24 mouse cellular contexts compared by ENCODE assay signal in genomic region chr15:5646673-5647072, GRCm38 (mm10).
DNase-seq lines count a peak whose midpoint lies in the region; ATAC-seq lines count a peak whose summit lies in the region.
"Had no signal": no experiment of that assay in that cellular context is flagged by ENCODE, and none has a peak within 500 bp of the region (broad histone marks: within the 10 kb centered on the region; RNA-seq: fewer than 3 reads in every experiment).

No protein-coding gene starts in this region.

- no peak overlapping the region for H3K4me3 ChIP-seq in embryonic facial prominence, embryonic 14.5 days (ENCODE audit: low read depth, low read length)
- H3K4me3 ChIP-seq: hindbrain, embryonic 10.5 days; intestine, embryonic 15.5 days; limb, embryonic 12.5 days; liver, embryonic 12.5 days had no signal

- H3K4me2 ChIP-seq in embryonic facial prominence, embryonic 14.5 days (ENCODE audit: low read depth, low read length) = no peak overlapping the region
- H3K4me2 ChIP-seq: intestine, embryonic 15.5 days; limb, embryonic 12.5 days; liver, embryonic 12.5 days had no signal

- no peak for ATAC-seq in embryonic facial prominence, embryonic 14.5 days (ENCODE audit: low read depth)
- ATAC-seq: forebrain, embryonic 16.5 days; hindbrain, postnatal 0 days; intestine, embryonic 15.5 days; liver, embryonic 12.5 days; liver, postnatal 0 days; Patski had no signal

- DNase-seq in embryo, embryonic 10 days (ENCODE audit: low spot score) = peak; percentile 7
- DNase-seq in embryo, embryonic 9.5 days (ENCODE audit: extremely low spot score) = no peak
- DNase-seq in embryo, embryonic 11 days = peak; percentile 39
- DNase-seq in embryonic facial prominence, embryonic 14.5 days (ENCODE audit: low spot score) = peak; percentile 62
- no peak for DNase-seq in adrenal gland, postnatal 14 days
- DNase-seq in left cerebral cortex, postnatal 10 days (ENCODE audit: extremely low spot score in 1 of 2, low spot score in 2 of 2) = no peak
- no peak for DNase-seq in frontal cortex, adult 2 months (ENCODE audit: extremely low spot score in 1 of 2, low spot score in 1 of 2)
- DNase-seq: adrenal gland, postnatal 25 days; cerebellum, adult 11-12 months; cerebellum, adult 9-11 months; gastrocnemius, postnatal 10 days; kidney, adult 8-10 months; liver, postnatal 0 days; midbrain, embryonic 14.5 days had no signal

- intact Hi-C loops in left cerebral cortex, postnatal 10 days (cut with DNase I) = no loop called here

- H3K36me3 ChIP-seq in embryonic facial prominence, embryonic 14.5 days (ENCODE audit: control insufficient read depth, insufficient read depth, low read length) = no peaks in the 10 kb centered on the region
- H3K36me3 ChIP-seq: G1E; hindbrain, embryonic 10.5 days; intestine, embryonic 15.5 days; limb, embryonic 12.5 days; liver, embryonic 12.5 days had no signal

- H3K27ac ChIP-seq in embryonic facial prominence, embryonic 14.5 days (replicated peaks; ENCODE audit: low read depth, low read length) = no peak overlapping the region
- H3K27ac ChIP-seq: hindbrain, embryonic 10.5 days; hindbrain, postnatal 0 days; intestine, embryonic 15.5 days; kidney, postnatal 0 days; limb, embryonic 12.5 days; liver, embryonic 12.5 days; macrophage had no signal

- no peaks in the 10 kb centered on the region for H3K27me3 ChIP-seq in embryonic facial prominence, embryonic 14.5 days (replicated peaks; ENCODE audit: control insufficient read depth, insufficient read depth, low read length)
- H3K27me3 ChIP-seq: intestine, embryonic 15.5 days; limb, embryonic 12.5 days; liver, embryonic 12.5 days; Patski had no signal

- no peaks in the 10 kb centered on the region for H3K9me3 ChIP-seq in embryonic facial prominence, embryonic 14.5 days (ENCODE audit: control insufficient read depth, low read length)
- H3K9me3 ChIP-seq: G1E; hindbrain, embryonic 10.5 days; intestine, embryonic 15.5 days; limb, embryonic 12.5 days; liver, embryonic 12.5 days had no signal

- no peaks in the 10 kb centered on the region for H3K4me1 ChIP-seq in embryonic facial prominence, embryonic 14.5 days (ENCODE audit: control insufficient read depth, insufficient read depth, low read length)
- H3K4me1 ChIP-seq: hindbrain, embryonic 10.5 days; intestine, embryonic 15.5 days; limb, embryonic 12.5 days; liver, embryonic 12.5 days had no signal

- 17% methylated on average over 1 of the region's 1 CpGs for WGBS in embryonic facial prominence, embryonic 14.5 days

- H3K9ac ChIP-seq in embryonic facial prominence, embryonic 14.5 days (ENCODE audit: low read depth, low read length) = no peak overlapping the region
- H3K9ac ChIP-seq: intestine, embryonic 15.5 days; limb, embryonic 12.5 days; liver, embryonic 12.5 days; liver, postnatal 0 days had no signal

Comparison
In these comparisons a context has a peak if more than half of its experiments do, and no peak if none do; other contexts are left out.
1. DNase-seq: peak in embryo, embryonic 10 days (single experiment), embryo, embryonic 11 days (single experiment) and embryonic facial prominence, embryonic 14.5 days (single experiment); none in embryo, embryonic 9.5 days (single experiment), adrenal gland, postnatal 14 days (single experiment), left cerebral cortex, postnatal 10 days (0 of 2) and frontal cortex, adult 2 months (0 of 2).